Mouse (Mus musculus): ENCODE data around the gene Capzb. TPM values are rescaled to one million over a fixed set of nuclear protein-coding genes. Genes with fewer than 3 reads are reported as not detected.

Gene Capzb
- 223 TPM for polyA plus RNA-seq (2014; fragmentation: Illumina TruSeq; extraction: RNeasy Lipid Tissue Mini Kit (QIAGEN cat#74804); ENCODE audit: low read depth, low replicate concordance)

GRCm38 (mm10) chr4:139192499-139193175, at the start of gene Capzb:
Capzb (plus strand) TSS chr4:139192899.

GRCm38 (mm10) chr4:139310171-139310898, 117.6 kb downstream of the Capzb start, which contains the start of the genes Pqlc2 and Akr7a5:
Pqlc2 (minus strand) TSS chr4:139310708.
Akr7a5 (plus strand) TSS chr4:139310744.

Other genes with a start within 250 kb of the Capzb start
- gene Rnf186, start 225.8 kb upstream of the Capzb start, polyA plus RNA-seq (2014; fragmentation: Illumina TruSeq; extraction: RNeasy Lipid Tissue Mini Kit (QIAGEN cat#74804); ENCODE audit: low read depth, low replicate concordance): 35.7 TPM
- 17.2 TPM for gene Tmco4, start 220.0 kb upstream of the Capzb start, polyA plus RNA-seq (2014; fragmentation: Illumina TruSeq; extraction: RNeasy Lipid Tissue Mini Kit (QIAGEN cat#74804); ENCODE audit: low read depth, low replicate concordance)
- gene Htr6, start 117.3 kb upstream of the Capzb start, polyA plus RNA-seq (2014; fragmentation: Illumina TruSeq; extraction: RNeasy Lipid Tissue Mini Kit (QIAGEN cat#74804); ENCODE audit: low read depth, low replicate concordance): not detected
- gene Nbl1, start 99.9 kb upstream of the Capzb start, polyA plus RNA-seq (2014; fragmentation: Illumina TruSeq; extraction: RNeasy Lipid Tissue Mini Kit (QIAGEN cat#74804); ENCODE audit: low read depth, low replicate concordance): 88.8 TPM
- gene Minos1, start 61.8 kb upstream of the Capzb start, polyA plus RNA-seq (2014; fragmentation: Illumina TruSeq; extraction: RNeasy Lipid Tissue Mini Kit (QIAGEN cat#74804); ENCODE audit: low read depth, low replicate concordance): 186 TPM
- gene Pqlc2, start 117.8 kb downstream of the Capzb start, polyA plus RNA-seq (2014; fragmentation: Illumina TruSeq; extraction: RNeasy Lipid Tissue Mini Kit (QIAGEN cat#74804); ENCODE audit: low read depth, low replicate concordance): 18.8 TPM
- gene Akr7a5, start 117.8 kb downstream of the Capzb start, polyA plus RNA-seq (2014; fragmentation: Illumina TruSeq; extraction: RNeasy Lipid Tissue Mini Kit (QIAGEN cat#74804); ENCODE audit: low read depth, low replicate concordance): 159 TPM
- gene Mrto4, start 159.7 kb downstream of the Capzb start, polyA plus RNA-seq (2014; fragmentation: Illumina TruSeq; extraction: RNeasy Lipid Tissue Mini Kit (QIAGEN cat#74804); ENCODE audit: low read depth, low replicate concordance): 34.8 TPM
- 18.3 TPM for gene Emc1, start 159.7 kb downstream of the Capzb start, polyA plus RNA-seq (2014; fragmentation: Illumina TruSeq; extraction: RNeasy Lipid Tissue Mini Kit (QIAGEN cat#74804); ENCODE audit: low read depth, low replicate concordance)
- gene Ubr4, start 159.7 kb downstream of the Capzb start, polyA plus RNA-seq (2014; fragmentation: Illumina TruSeq; extraction: RNeasy Lipid Tissue Mini Kit (QIAGEN cat#74804); ENCODE audit: low read depth, low replicate concordance): 113 TPM